Mouse (Mus musculus): Measurements from ENCODE around the gene Sema4b. TPM values are rescaled to one million over a fixed set of nuclear protein-coding genes. Genes with fewer than 3 reads are reported as not detected.

Sema4b gene
- polyA plus RNA-seq, 1 experiment = 19.2 TPM

- DNase-seq (ENCODE audit: low read depth) = no peak
These were observed 11.5 kb downstream of the Sema4b start for GRCm38 (mm10) chr7:80197941-80198778.

- no peak for DNase-seq (ENCODE audit: low read depth)
These were observed 12.2 kb downstream of the Sema4b start for GRCm38 (mm10) chr7:80198863-80199262.

- DNase-seq (ENCODE audit: low read depth) = no peak
These were observed 12.6 kb downstream of the Sema4b start for GRCm38 (mm10) chr7:80199286-80199685.

- DNase-seq (ENCODE audit: low read depth) = no peak
These were observed 13.4 kb downstream of the Sema4b start for GRCm38 (mm10) chr7:80199851-80200587.

- no peak for DNase-seq (ENCODE audit: low read depth)
These were observed 13.9 kb downstream of the Sema4b start for GRCm38 (mm10) chr7:80200588-80200945.

GRCm38 (mm10) chr7:80200963-80201539, 14.4 kb downstream of the Sema4b start:
- DNase-seq (ENCODE audit: low read depth) = no peak

GRCm38 (mm10) chr7:80201888-80202540, 15.4 kb downstream of the Sema4b start:
- DNase-seq (ENCODE audit: low read depth) = no peak

- DNase-seq (ENCODE audit: low read depth) = no peak
These were observed 16.3 kb downstream of the Sema4b start for GRCm38 (mm10) chr7:80202961-80203360.

- no peak for DNase-seq (ENCODE audit: low read depth)
These were observed 17.0 kb downstream of the Sema4b start for GRCm38 (mm10) chr7:80203638-80204096.

GRCm38 (mm10) chr7:80204362-80204761, 17.7 kb downstream of the Sema4b start:
- no peak for DNase-seq (ENCODE audit: low read depth)

GRCm38 (mm10) chr7:80204961-80205360, 18.3 kb downstream of the Sema4b start:
- DNase-seq (ENCODE audit: low read depth) = no peak

GRCm38 (mm10) chr7:80205705-80206589, 19.3 kb downstream of the Sema4b start:
- DNase-seq (ENCODE audit: low read depth) = no peak

- DNase-seq (ENCODE audit: low read depth) = no peak
These were observed 20.7 kb downstream of the Sema4b start for GRCm38 (mm10) chr7:80207314-80207731.

GRCm38 (mm10) chr7:80208026-80208642, 21.5 kb downstream of the Sema4b start:
- no peak for DNase-seq (ENCODE audit: low read depth)

GRCm38 (mm10) chr7:80208738-80209430, 22.2 kb downstream of the Sema4b start:
- no peak for DNase-seq (ENCODE audit: low read depth)

- DNase-seq (ENCODE audit: low read depth) = no peak
These were observed 23.0 kb downstream of the Sema4b start for GRCm38 (mm10) chr7:80209669-80210068.

- no peak for DNase-seq (ENCODE audit: low read depth)
These were observed 24.3 kb downstream of the Sema4b start for GRCm38 (mm10) chr7:80210982-80211381.

- no peak for DNase-seq (ENCODE audit: low read depth)
These were observed 27.0 kb downstream of the Sema4b start for GRCm38 (mm10) chr7:80213604-80214003.

GRCm38 (mm10) chr7:80214459-80214858, 27.8 kb downstream of the Sema4b start:
- no peak for DNase-seq (ENCODE audit: low read depth)

- no peak for DNase-seq (ENCODE audit: low read depth)
These were observed 28.8 kb downstream of the Sema4b start for GRCm38 (mm10) chr7:80215398-80215797.

Measured in gonadal fat pad, adult 2 months (tissue).